Mouse (Mus musculus): Measurements from ENCODE around the gene Tgm4. TPM values are rescaled to one million over a fixed set of nuclear protein-coding genes. Genes with fewer than 3 reads are reported as not detected.

The Tgm4 gene
- 0.54 and 0.71 TPM in 2 replicates for polyA plus RNA-seq (2012; rRNA removed)

DNA sequence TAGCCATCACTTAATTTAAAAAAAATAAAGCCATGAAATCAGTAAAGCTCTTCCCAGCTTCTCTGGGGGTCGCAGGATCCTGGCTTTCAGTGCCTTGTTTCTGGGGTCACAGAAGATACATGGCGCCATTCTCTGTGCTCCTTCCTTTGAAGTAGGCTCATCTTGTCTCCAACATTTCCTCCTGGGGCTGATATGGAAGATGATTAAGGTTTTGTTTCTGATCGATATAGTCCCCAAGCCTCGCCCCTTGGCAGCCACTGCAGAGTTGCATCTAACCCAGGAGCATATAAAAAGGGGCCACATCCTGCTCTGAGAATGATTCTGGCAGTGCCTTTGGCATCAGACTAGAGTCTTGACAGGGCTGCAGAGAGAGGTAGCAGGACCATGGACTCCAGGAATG lies at the start of gene Tgm4:
TSS of gene Tgm4 (plus strand) at position 301 of the 400 bp plus-strand sequence.
- no peak for DNase-seq (ENCODE audit: low read depth)
- TF ChIP-seq CTCF (IDR thresholded peaks at IDR 0.05; ENCODE audit: borderline replicate concordance, extremely low read depth, insufficient read depth, insufficient read length) (no peak), POLR2A (IDR thresholded peaks at IDR 0.05; ENCODE audit: borderline replicate concordance, extremely low read depth, insufficient read depth, insufficient read length, poor library complexity, severe bottlenecking) (no peak)

- no peak for DNase-seq (ENCODE audit: low read depth)
- no peak for TF ChIP-seq POLR2A (IDR thresholded peaks at IDR 0.05; ENCODE audit: borderline replicate concordance, extremely low read depth, insufficient read depth, insufficient read length, poor library complexity, severe bottlenecking)
These were observed 35.9 kb upstream of the Tgm4 start for GRCm38 (mm10) chr9:122998406-122999192.

DNA sequence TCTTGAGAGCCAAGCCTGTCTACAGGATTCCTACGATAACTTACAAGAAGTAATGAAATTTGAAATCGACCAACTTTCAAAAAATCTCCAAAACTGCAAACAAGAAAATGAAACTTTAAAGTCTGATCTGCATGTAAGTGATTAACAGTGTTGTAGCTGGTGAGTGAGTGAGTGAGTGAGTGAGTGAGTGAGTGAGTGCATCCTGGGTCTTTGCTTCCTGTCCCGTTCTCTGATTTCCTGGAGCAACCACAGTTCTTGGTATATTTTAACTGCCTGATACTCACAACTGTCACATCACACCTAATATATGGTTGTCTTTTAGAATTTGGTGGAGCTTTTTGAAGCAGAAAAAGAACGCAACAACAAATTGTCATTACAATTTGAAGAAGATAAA lies 35.3 kb upstream of the Tgm4 start:
- TF ChIP-seq CTCF (IDR thresholded peaks at IDR 0.05; ENCODE audit: borderline replicate concordance, extremely low read depth, insufficient read depth, insufficient read length) (no peak), POLR2A (IDR thresholded peaks at IDR 0.05; ENCODE audit: borderline replicate concordance, extremely low read depth, insufficient read depth, insufficient read length, poor library complexity, severe bottlenecking) (no peak)
- no peak for DNase-seq (ENCODE audit: low read depth)

DNA sequence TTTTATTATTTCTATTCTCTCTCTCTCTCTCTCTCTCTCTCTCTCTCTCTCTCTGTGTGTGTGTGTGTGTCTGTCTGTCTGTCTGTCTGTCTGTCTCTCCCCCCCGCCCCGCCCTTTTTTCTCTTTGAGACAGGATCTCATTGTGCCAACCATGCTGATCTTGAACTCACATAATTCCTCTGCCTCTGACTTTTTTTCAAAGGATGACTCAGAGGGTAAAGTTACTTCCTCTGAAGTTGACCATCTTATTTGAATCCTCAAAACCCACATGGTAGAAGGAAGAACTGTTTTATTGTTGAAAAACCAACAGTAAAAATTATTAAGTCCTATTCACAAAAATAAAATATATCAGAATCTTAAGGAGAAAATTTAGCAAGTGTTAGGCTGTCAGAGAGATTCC lies 29.8 kb upstream of the Tgm4 start:
- no peak for TF ChIP-seq CTCF (IDR thresholded peaks at IDR 0.05; ENCODE audit: borderline replicate concordance, extremely low read depth, insufficient read depth, insufficient read length)
- TF ChIP-seq POLR2A (IDR thresholded peaks at IDR 0.05; ENCODE audit: borderline replicate concordance, extremely low read depth, insufficient read depth, insufficient read length, poor library complexity, severe bottlenecking), result no peak
- DNase-seq (ENCODE audit: low read depth), result no peak

DNA sequence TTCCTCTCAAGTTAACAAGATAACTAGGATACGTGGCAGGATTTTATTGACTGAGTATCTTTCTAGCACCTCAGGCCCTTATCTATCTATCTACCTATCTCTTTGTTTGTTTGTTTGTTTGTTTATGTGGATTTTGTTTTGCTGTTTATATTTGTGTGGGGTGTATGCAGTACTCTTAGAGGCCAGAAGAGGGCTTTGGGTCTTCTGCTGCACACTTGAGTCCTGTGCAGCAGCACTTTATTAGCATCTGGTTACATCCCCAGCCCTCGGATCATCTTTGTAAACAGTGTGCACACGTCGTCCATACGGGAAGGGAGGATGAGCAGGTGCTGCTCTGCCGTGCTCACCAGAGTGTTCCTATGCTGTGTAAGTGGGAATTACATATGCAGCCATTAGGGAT lies 28.5 kb upstream of the Tgm4 start:
- DNase-seq (ENCODE audit: low read depth), result peak; percentile 13
- peak; percentile 44; the same call in 1 of the 2 replicates for TF ChIP-seq CTCF (IDR thresholded peaks at IDR 0.05; ENCODE audit: borderline replicate concordance, extremely low read depth, insufficient read depth, insufficient read length)
- no peak for TF ChIP-seq POLR2A (IDR thresholded peaks at IDR 0.05; ENCODE audit: borderline replicate concordance, extremely low read depth, insufficient read depth, insufficient read length, poor library complexity, severe bottlenecking)

DNA sequence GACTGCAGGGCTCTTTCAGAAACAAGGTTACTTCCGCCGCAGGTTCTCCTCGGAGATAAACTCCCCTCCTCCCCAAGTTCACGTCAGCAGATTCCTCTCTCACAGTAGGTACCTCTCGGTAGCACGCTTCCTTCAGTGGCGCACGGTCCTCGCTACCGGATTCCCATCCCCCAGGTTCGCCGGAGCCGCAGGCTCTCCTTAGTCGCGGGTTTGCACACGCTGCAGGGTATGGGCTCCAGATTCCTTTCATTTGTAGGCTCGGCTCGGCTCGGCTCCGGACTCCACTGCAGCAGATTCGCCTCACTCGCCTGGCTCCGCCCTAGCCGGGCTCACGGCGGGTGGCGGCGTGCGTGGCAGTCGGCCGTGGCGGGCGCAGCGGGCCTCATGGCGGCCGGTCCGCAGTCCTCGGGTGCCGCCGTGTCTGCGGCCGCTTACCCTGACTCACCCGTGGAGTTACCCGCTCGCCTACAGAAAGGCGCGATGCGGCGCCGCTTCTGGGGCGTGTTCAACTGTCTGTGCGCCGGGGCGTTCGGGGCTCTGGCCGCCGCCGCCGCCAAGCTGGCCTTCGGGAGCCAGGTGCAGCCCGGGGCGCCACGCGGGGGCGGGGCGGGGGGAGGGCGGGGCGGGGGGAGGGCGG lies 13.4 kb upstream of the Tgm4 start, which contains the start of gene Tmem42:
TSS of gene Tmem42 (plus strand) at position 332 of the 637 bp plus-strand sequence.
- peak; percentile 93 for DNase-seq (ENCODE audit: low read depth)
- TF ChIP-seq POLR2A (IDR thresholded peaks at IDR 0.05; ENCODE audit: borderline replicate concordance, extremely low read depth, insufficient read depth, insufficient read length, poor library complexity, severe bottlenecking) (peak; percentile 77), CTCF (IDR thresholded peaks at IDR 0.05; ENCODE audit: borderline replicate concordance, extremely low read depth, insufficient read depth, insufficient read length) (no peak)

DNA sequence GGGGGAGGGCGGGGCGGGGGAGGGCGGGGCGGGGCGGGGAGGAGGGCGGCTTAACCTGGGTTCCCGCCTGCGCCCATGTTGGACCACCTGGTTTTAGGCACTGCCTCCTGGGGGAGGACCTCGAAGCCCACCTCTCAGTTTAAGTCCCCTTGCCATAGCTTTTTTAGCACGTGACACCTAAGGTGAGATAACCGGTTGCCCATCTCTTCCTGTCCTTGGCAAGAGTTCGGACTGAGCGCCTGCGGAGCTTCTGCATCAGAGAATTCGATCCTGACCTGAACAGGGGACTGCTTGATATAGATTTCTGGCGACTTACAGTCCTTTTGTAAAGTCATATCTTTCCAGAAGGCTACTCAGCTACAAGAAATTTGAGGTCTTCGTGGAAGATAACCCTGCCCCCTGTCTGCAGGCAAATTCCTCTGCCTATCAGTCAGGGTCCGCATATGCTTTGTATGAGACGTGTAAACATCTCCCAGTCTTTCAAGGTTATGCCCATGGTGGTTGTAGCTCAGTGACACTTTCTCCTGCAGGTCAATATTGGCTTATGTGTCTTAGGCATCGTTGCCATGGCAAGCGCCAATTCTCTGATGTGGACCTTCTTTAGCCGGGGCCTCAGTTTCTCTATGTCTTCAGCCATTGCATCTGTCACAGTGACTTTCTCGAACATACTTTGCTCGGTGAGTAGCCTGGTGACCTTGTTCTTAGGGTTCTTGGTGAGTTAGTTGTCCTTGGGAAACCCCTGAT lies 12.7 kb upstream of the Tgm4 start:
- DNase-seq (ENCODE audit: low read depth), result peak; percentile 53
- no peak for TF ChIP-seq POLR2A (IDR thresholded peaks at IDR 0.05; ENCODE audit: borderline replicate concordance, extremely low read depth, insufficient read depth, insufficient read length, poor library complexity, severe bottlenecking)
- no peak for TF ChIP-seq CTCF (IDR thresholded peaks at IDR 0.05; ENCODE audit: borderline replicate concordance, extremely low read depth, insufficient read depth, insufficient read length)

DNA sequence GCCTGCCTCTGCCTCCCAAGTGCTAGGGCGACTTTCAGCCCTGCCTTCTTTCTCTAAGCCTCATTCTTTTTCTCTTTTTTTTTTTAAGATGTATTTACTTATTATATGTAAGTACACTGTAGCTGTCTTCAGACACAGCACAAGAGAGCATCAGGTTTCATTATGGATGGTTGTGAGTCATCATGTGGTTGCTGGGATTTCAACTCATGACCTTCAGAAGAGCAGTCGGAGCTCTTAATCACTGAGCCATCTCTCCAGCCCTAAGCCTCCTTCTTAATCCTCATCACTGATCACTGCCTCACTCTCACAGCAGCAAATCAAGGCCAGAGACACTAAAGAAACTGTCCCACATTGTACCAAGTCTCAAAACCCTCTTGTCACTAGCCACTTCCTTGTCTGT lies 10.3 kb upstream of the Tgm4 start:
- TF ChIP-seq POLR2A (IDR thresholded peaks at IDR 0.05; ENCODE audit: borderline replicate concordance, extremely low read depth, insufficient read depth, insufficient read length, poor library complexity, severe bottlenecking) (no peak), CTCF (IDR thresholded peaks at IDR 0.05; ENCODE audit: borderline replicate concordance, extremely low read depth, insufficient read depth, insufficient read length) (no peak)
- no peak for DNase-seq (ENCODE audit: low read depth)

DNA sequence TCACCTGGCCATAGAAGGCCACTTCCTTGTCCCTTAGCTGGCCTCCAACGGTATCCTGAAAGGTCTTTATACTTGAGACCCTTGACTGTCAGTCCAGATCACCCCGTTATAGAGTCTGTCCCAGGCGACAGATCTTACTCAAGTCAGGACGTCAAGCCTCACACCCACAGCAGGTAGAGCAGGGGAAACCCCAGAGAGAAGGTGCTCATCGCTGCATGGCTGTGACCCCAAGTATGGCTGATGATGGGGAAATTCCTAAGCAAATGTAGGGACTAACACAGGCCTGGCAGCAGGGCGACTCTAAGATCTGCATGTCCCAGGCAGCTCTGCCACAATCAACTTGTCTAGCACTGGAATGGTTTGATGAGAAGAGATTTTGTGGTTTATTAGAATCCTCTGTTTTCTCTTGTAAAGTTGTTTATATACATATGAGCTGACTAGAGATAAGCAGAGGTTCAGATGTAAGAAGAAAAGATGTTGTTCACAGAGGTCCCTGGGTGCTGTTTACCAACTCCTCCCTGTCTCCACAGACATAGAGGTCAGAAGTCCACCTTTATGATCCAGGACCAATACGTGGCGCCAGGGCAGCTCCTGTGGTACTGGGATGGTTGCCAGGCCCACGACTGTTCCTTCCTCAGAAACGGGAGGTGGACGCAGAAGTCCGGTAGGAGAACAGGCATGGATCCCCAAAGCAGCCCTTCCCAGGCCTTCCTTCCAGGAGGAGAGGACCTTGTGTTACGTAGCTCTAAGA lies 2.9 kb upstream of the Tgm4 start:
- no peak for TF ChIP-seq POLR2A (IDR thresholded peaks at IDR 0.05; ENCODE audit: borderline replicate concordance, extremely low read depth, insufficient read depth, insufficient read length, poor library complexity, severe bottlenecking)
- no peak for TF ChIP-seq CTCF (IDR thresholded peaks at IDR 0.05; ENCODE audit: borderline replicate concordance, extremely low read depth, insufficient read depth, insufficient read length)
- DNase-seq (ENCODE audit: low read depth), result no peak

- TF ChIP-seq CTCF (IDR thresholded peaks at IDR 0.05; ENCODE audit: borderline replicate concordance, extremely low read depth, insufficient read depth, insufficient read length), result no peak
- no peak for TF ChIP-seq POLR2A (IDR thresholded peaks at IDR 0.05; ENCODE audit: borderline replicate concordance, extremely low read depth, insufficient read depth, insufficient read length, poor library complexity, severe bottlenecking)
- DNase-seq (ENCODE audit: low read depth), result no peak
These were observed 13.1 kb downstream of the Tgm4 start for GRCm38 (mm10) chr9:123047665-123048064.
